Mouse (Mus musculus) heart, embryonic 12.5 days (tissue): Measurements from ENCODE around the gene Wdr82. TPM values are rescaled to one million over a fixed set of nuclear protein-coding genes. Genes with fewer than 3 reads are reported as not detected.

Experiments used
- ATAC-seq: fragments of 200-750 bp; cut with Nextera tagmentation; 2 replicates; pipeline ENCODE4 v1.8.0; 2017; ENCODE audit warnings: moderate TSS enrichment, moderate library complexity; ENCODE audit not compliant: insufficient number of reproducible peaks, low FRiP score
- H3K27ac ChIP-seq: fragments of 300-500 bp; sonication (generic); 2 replicates; pipeline ENCODE4 v1.5.1; 2016; ENCODE audit warnings: mild to moderate bottlenecking, moderate library complexity; ENCODE audit not compliant: poor library complexity, severe bottlenecking
- H3K27me3 ChIP-seq: fragments of 300-500 bp; sonication (generic); replicated peaks from 2 replicates; pipeline ENCODE4 v1.6.1; 2016; ENCODE audit warnings: mild to moderate bottlenecking, moderate library complexity
- H3K36me3 ChIP-seq: fragments of 300-500 bp; sonication (generic); 2 replicates; pipeline ENCODE4 v1.6.1; 2016; ENCODE audit warnings: mild to moderate bottlenecking, moderate library complexity
- H3K4me1 ChIP-seq: fragments of 300-500 bp; sonication (generic); replicated peaks from 2 replicates; pipeline ENCODE4 v1.6.1; 2016; ENCODE audit warnings: mild to moderate bottlenecking
- H3K4me2 ChIP-seq: fragments of 300-500 bp; sonication (generic); 2 replicates; pipeline ENCODE4 v1.6.1; 2016; ENCODE audit warnings: mild to moderate bottlenecking, moderate library complexity
- H3K4me3 ChIP-seq: fragments of 300-500 bp; sonication (generic); 2 replicates; pipeline ENCODE4 v1.5.1; 2016; ENCODE audit warnings: mild to moderate bottlenecking
- H3K9ac ChIP-seq: fragments of 300-500 bp; sonication (generic); 2 replicates; pipeline ENCODE4 v1.6.1; 2016; ENCODE audit warnings: mild to moderate bottlenecking, moderate library complexity
- H3K9me3 ChIP-seq: fragments of 300-500 bp; sonication (generic); replicated peaks from 2 replicates; pipeline ENCODE4 v1.6.1; 2016; ENCODE audit warnings: mild to moderate bottlenecking, moderate library complexity
- WGBS: fragments of 180-500 bp; shearing (Covaris S2); methylation state at CpG from one replicate; pipeline ENCODE4 v1.1.7; 2016; 5-methylcytosine and 5-hydroxymethylcytosine counted together
- polyA plus RNA-seq: library from polyadenylated mRNA; unstranded; fragments of >200 nt; fragmentation: Nextera tagmentation; extraction: Ambion mirVana; gene quantifications from 2 replicates; pipeline ENCODE4 v1.2.1, GENCODE M21; 2016

Gene Wdr82
- polyA plus RNA-seq, 1 experiment from 2014 or later = 23.6 TPM

GRCm38 (mm10) chr9:106197732-106198131 lies 27.0 kb downstream of the Wdr82 start:
- 87% methylated on average over 9 of the region's 9 CpGs for WGBS
- no peak for ATAC-seq
- Histone ChIP-seq H3K27ac (no peak overlapping the region), H3K4me1 (peaks cover 24% of the 10 kb centered on the region), H3K9ac (0 out of 2 replicates have a peak overlapping the region, but pooled peaks have one; percentile 11), H3K4me3 (no peak overlapping the region), H3K9me3 (no peaks in the 10 kb centered on the region), H3K27me3 (no peaks in the 10 kb centered on the region), H3K36me3 (peaks cover 39% of the 10 kb centered on the region), H3K4me2 (peak overlapping the region; percentile 70)

DNA sequence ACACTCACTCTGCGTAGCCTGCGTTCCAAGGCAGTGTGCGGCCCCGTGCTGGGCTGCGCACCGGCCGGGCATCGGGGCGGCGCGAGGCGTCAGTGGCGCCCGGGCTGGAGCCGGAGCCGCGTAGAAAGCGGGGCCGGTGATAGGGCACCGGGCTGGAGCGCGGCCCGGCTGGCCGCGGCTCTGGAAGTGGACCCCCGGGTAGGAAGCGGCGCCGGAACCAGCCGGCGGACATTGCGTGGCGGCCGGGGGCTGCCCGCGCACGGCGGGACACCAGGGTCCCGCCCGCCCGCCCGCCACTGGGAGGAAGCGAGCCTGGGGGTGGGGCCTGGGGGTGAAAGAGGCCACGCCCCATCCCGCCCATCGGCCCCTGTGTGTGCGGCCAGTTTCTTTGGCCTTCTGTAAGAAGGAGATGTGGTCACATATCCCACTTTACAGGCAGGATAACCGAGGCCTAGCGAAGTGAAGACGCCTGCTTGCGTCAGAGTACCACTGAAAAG lies 28.3 kb downstream of the Wdr82 start:
- Histone ChIP-seq H3K9ac (peak overlapping the region; percentile 84), H3K27ac (peak overlapping the region; percentile 22; the same call in 1 of the 2 replicates), H3K27me3 (no peaks in the 10 kb centered on the region), H3K4me2 (peak overlapping the region; percentile 70), H3K4me1 (peaks cover 32% of the 10 kb centered on the region), H3K4me3 (peak overlapping the region; percentile 74), H3K36me3 (peaks cover 32% of the 10 kb centered on the region), H3K9me3 (no peaks in the 10 kb centered on the region)
- WGBS = under 1% methylated on average over 51 of the region's 51 CpGs
- ATAC-seq = peak; percentile 78

DNA sequence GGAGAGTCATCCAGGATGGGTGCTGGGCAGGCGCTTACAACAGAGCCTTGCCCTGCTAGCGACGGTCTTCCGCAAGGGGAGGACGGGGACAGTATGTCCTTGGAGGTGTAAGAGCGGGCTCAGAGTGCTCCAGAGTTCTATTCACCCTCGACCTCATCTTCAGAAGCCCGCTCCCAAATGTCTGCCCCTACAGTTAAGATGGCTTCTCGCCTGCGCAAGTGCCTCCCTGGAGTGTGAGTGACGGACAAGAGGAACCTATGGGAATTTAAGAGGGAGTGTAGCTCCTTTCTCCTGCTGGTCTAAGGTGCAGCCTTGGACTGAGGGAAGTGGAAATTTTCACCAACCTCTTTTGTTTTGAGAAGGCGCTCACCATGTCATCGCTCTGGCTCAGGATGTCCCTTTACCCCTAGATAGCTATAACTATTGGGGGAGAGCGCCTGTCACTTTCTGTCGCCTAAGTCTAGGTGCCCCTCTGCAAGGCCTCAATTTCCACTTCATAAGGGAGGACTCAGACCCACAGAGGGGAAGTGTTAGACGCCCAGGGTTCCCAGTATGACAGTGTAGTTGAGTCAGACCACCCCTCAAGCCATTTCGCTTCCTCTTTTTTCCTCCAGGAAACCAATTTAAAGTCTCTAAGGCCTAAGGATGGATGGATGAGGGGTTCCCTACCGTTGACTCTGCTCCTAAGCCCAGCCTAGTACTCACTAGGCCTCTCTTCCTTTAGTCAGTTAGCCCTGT lies 29.0 kb downstream of the Wdr82 start, which contains the start of gene Ppm1m:
Gene Ppm1m (minus strand): TSS at position 212 of the 738 bp plus-strand sequence.
- H3K4me3 ChIP-seq = peak within 1 kb of the TSS; percentile 74
- peak; percentile 16; the same call in 1 of the 2 replicates for ATAC-seq

GRCm38 (mm10) chr9:106201895-106202294 lies 31.2 kb downstream of the Wdr82 start:
- Histone ChIP-seq H3K4me1 (peaks cover 59% of the 10 kb centered on the region), H3K36me3 (peaks cover 6% of the 10 kb centered on the region; the same call in 1 of the 2 replicates), H3K9ac (no peak overlapping the region), H3K9me3 (no peaks in the 10 kb centered on the region), H3K4me2 (peak overlapping the region; percentile 80), H3K27ac (peak overlapping the region; percentile 73; the same call in 1 of the 2 replicates), H3K4me3 (no peak overlapping the region), H3K27me3 (no peaks in the 10 kb centered on the region)
- WGBS = 88% methylated on average over 3 of the region's 3 CpGs
- ATAC-seq = no peak

More for the DNA sequence above, 29.0 kb downstream of the Wdr82 start, which contains the start of gene Ppm1m:
- 40% methylated on average over 18 of the region's 18 CpGs for WGBS
- H3K9ac ChIP-seq = peak within 1 kb of the TSS; percentile 84
- H3K4me2 ChIP-seq = peak within 1 kb of the TSS; percentile 70
- H3K27ac ChIP-seq = peak within 1 kb of the TSS; percentile 22; the same call in 1 of the 2 replicates
- H3K27me3 ChIP-seq = no peaks in the 10 kb centered on the region
- peaks cover 26% of the 10 kb centered on the region for H3K36me3 ChIP-seq
- no peaks in the 10 kb centered on the region for H3K9me3 ChIP-seq
- peaks cover 39% of the 10 kb centered on the region for H3K4me1 ChIP-seq

DNA sequence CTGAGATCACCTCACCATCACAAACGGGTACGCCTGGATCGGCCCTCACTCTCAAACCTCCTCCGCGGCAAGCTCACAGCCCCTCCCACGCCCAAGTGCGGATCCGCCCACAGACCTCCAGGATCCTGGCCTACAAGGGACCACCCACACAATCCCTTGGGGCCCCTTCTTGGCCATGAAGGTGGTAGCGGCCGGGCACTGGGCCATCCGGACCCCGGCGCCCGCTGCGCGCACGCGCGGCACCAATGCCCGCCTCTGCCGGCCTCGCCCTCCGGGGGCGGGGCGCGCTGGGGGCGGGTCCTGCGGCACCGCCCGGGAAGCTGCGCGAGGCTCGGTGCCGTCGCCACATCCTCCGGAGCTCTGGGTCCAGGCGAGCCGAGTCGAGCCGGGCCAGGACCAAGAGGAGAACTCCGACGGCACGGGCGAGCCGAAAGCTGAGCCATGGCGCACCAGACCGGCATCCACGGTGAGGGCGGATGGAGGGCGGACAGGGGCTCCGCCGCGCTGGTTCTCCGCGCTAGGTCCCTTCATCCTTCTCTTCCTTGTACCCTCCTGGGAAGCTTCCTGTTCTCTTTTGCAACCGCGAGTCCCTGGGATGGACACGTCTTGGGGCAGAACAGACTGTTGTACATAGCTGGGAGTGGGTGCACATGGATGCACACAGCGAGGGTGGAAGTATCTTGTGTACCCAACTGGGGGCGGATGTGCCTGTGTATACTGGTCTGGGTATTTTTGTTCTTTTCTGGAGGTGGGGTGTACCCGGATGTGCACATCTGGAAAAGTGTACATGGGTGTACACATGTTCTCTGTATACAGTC lies 32.3 kb downstream of the Wdr82 start, which contains the start of gene Twf2:
Gene Twf2 (plus strand): TSS at position 290 of the 818 bp plus-strand sequence.
- H3K27ac ChIP-seq = peak within 1 kb of the TSS; percentile 73
- peak within 1 kb of the TSS; percentile 80 for H3K4me2 ChIP-seq
- H3K36me3 ChIP-seq = peaks cover 12% of the 10 kb centered on the region
- H3K9ac ChIP-seq = peak within 1 kb of the TSS; percentile 79
- H3K9me3 ChIP-seq = no peaks in the 10 kb centered on the region
- H3K4me1 ChIP-seq = peaks cover 60% of the 10 kb centered on the region
- WGBS = 1% methylated on average over 61 of the region's 61 CpGs
- H3K27me3 ChIP-seq = no peaks in the 10 kb centered on the region
- H3K4me3 ChIP-seq = peak within 1 kb of the TSS; percentile 73
- ATAC-seq = peak; percentile 89

DNA sequence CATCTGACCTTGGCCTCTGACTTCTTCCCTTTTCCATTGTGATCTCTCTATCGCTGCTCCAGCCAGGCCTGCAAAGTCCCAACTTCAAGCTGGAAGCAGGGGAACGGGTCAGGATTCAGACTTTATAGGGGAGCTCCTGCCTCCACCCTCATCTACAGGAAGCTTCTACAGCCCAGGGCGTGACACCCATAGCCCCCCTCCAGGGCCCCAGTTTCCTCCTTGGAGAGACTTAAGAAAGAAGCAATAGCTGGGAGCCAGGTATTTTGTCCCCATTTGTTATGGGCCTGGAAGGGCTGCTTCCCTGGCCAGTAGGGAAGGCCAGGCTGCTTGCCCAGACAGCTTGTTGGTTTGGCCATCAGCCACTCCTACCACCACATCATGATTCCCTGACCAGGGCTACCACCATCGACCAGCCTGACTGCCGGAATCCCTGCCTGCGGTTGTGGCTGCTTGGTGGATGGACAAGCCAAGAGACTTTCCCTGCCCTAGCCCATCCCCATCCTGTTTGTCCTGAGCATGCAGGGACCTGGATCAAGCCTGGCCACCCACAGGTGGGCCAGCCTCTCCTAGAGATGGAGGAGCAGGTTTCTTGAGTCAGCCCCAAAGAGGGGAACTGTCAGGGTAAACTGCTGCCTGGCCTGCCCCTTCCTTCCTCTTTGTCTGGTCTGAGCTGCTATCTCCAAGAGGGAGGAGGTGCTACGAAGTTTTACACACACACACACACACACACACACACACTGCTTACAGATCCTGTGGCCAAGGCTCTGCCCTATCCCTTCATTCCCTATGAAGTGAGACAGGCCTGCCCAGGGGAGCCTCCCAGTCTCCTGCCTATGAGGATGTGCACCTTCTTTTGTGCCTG lies 33.5 kb downstream of the Wdr82 start:
- Histone ChIP-seq H3K36me3 (peaks cover 21% of the 10 kb centered on the region), H3K9ac (peak overlapping the region; percentile 42)

GRCm38 (mm10) chr9:106205713-106206290 lies 35.1 kb downstream of the Wdr82 start:
- WGBS = 75% methylated on average over 7 of the region's 7 CpGs
- no peak overlapping the region for H3K4me3 ChIP-seq

More for the DNA sequence above, 33.5 kb downstream of the Wdr82 start:
- H3K4me2 ChIP-seq = peak overlapping the region; percentile 80
- H3K9me3 ChIP-seq = no peaks in the 10 kb centered on the region
- no peaks in the 10 kb centered on the region for H3K27me3 ChIP-seq
- H3K4me3 ChIP-seq = peak overlapping the region; percentile 73
- peaks cover 53% of the 10 kb centered on the region for H3K4me1 ChIP-seq
- H3K27ac ChIP-seq = peak overlapping the region; percentile 73; the same call in 1 of the 2 replicates
- 66% methylated on average over 7 of the region's 7 CpGs for WGBS
- no peak for ATAC-seq

GRCm38 (mm10) chr9:106206515-106206914 lies 35.8 kb downstream of the Wdr82 start:
- peak overlapping the region; percentile 8; the same call in 1 of the 2 replicates for H3K4me2 ChIP-seq
- peaks cover 48% of the 10 kb centered on the region for H3K4me1 ChIP-seq
- no peak overlapping the region for H3K9ac ChIP-seq
- no peak overlapping the region for H3K4me3 ChIP-seq
- no peaks in the 10 kb centered on the region for H3K27me3 ChIP-seq
- peak overlapping the region; percentile 2; the same call in 1 of the 2 replicates for H3K27ac ChIP-seq
- H3K9me3 ChIP-seq = no peaks in the 10 kb centered on the region
- H3K36me3 ChIP-seq = peaks cover 23% of the 10 kb centered on the region
- ATAC-seq = no peak
- 42% methylated on average over 2 of the region's 2 CpGs for WGBS

More at GRCm38 (mm10) chr9:106205713-106206290, 35.1 kb downstream of the Wdr82 start:
- H3K4me2 ChIP-seq = no peak overlapping the region; the same call in 1 of the 2 replicates
- no peak for ATAC-seq
- peak overlapping the region; percentile 2; the same call in 1 of the 2 replicates for H3K27ac ChIP-seq
- H3K9ac ChIP-seq = no peak overlapping the region
- H3K27me3 ChIP-seq = no peaks in the 10 kb centered on the region
- peaks cover 23% of the 10 kb centered on the region for H3K36me3 ChIP-seq
- no peaks in the 10 kb centered on the region for H3K9me3 ChIP-seq
- peaks cover 43% of the 10 kb centered on the region for H3K4me1 ChIP-seq

GRCm38 (mm10) chr9:106208181-106208580 lies 37.5 kb downstream of the Wdr82 start:
- Histone ChIP-seq H3K4me2 (no peak overlapping the region), H3K27ac (no peak overlapping the region), H3K9me3 (no peaks in the 10 kb centered on the region), H3K4me3 (no peak overlapping the region), H3K36me3 (peaks cover 32% of the 10 kb centered on the region), H3K9ac (no peak overlapping the region), H3K27me3 (no peaks in the 10 kb centered on the region), H3K4me1 (peaks cover 52% of the 10 kb centered on the region)
- WGBS = 90% methylated on average over 5 of the region's 5 CpGs
- ATAC-seq = no peak

- Histone ChIP-seq H3K27me3 (no peaks in the 10 kb centered on the region), H3K36me3 (peaks cover 49% of the 10 kb centered on the region), H3K4me2 (no peak overlapping the region), H3K9ac (no peak overlapping the region), H3K9me3 (no peaks in the 10 kb centered on the region), H3K4me1 (peaks cover 35% of the 10 kb centered on the region), H3K27ac (no peak overlapping the region), H3K4me3 (no peak overlapping the region)
- ATAC-seq = no peak
- 90% methylated on average over 4 of the region's 4 CpGs for WGBS
Measured at GRCm38 (mm10) chr9:106209954-106210353, 39.2 kb downstream of the Wdr82 start.
